Mouse (Mus musculus) midbrain, postnatal 0 days (tissue): Measurements from ENCODE around the gene D630023F18Rik. TPM values are rescaled to one million over a fixed set of nuclear protein-coding genes. Genes with fewer than 3 reads are reported as not detected.

Source experiments
- ATAC-seq: fragments of 200-750 bp; cut with Nextera tagmentation; 2 replicates; pipeline ENCODE4 v1.8.0; 2017; ENCODE audit warnings: moderate number of reproducible peaks, mild to moderate bottlenecking, moderate TSS enrichment, moderate library complexity; ENCODE audit not compliant: low FRiP score
- DNase-seq: peaks from one replicate; pipeline ENCODE4 v3.0.0-alpha.2; 2015; ENCODE audit warnings: low spot score
- H3K27ac ChIP-seq: fragments of 300-500 bp; sonication (generic); 2 replicates; pipeline ENCODE4 v1.5.1; 2014; ENCODE audit warnings: low read depth, mild to moderate bottlenecking, low read length, mixed read lengths
- H3K27me3 ChIP-seq: fragments of 300-500 bp; sonication (generic); 2 replicates; pipeline ENCODE4 v1.6.1; 2014; ENCODE audit warnings: low read length, control low read depth, mixed read lengths; ENCODE audit not compliant: insufficient read depth
- H3K36me3 ChIP-seq: fragments of 300-500 bp; sonication (generic); 2 replicates; pipeline ENCODE4 v1.6.1; 2014; ENCODE audit warnings: low read length, control low read depth, mixed read lengths; ENCODE audit not compliant: insufficient read depth
- H3K4me1 ChIP-seq: fragments of 300-500 bp; sonication (generic); 2 replicates; pipeline ENCODE4 v1.6.1; 2014; ENCODE audit warnings: mild to moderate bottlenecking, control low read depth, antibody characterized with exemption, low read length, mixed read lengths; ENCODE audit not compliant: insufficient read depth
- H3K4me2 ChIP-seq: fragments of 300-500 bp; sonication (generic); 2 replicates; pipeline ENCODE4 v1.6.1; 2014; ENCODE audit warnings: low read depth, mild to moderate bottlenecking, low read length, mixed read lengths; ENCODE audit not compliant: poor library complexity, severe bottlenecking
- H3K4me3 ChIP-seq: fragments of 300-500 bp; sonication (generic); 2 replicates; pipeline ENCODE4 v1.5.1; 2014; ENCODE audit warnings: low read depth, mild to moderate bottlenecking, low read length, moderate library complexity
- H3K9ac ChIP-seq: fragments of 300-500 bp; sonication (generic); replicated peaks from 2 replicates; pipeline ENCODE4 v1.6.1; 2014; ENCODE audit warnings: mild to moderate bottlenecking, low read length, moderate library complexity, mixed read lengths; ENCODE audit not compliant: poor library complexity, severe bottlenecking
- H3K9me3 ChIP-seq: fragments of 300-500 bp; sonication (generic); 2 replicates; pipeline ENCODE4 v1.6.1; 2016; ENCODE audit warnings: low read length, control low read depth
- CTCF ChIP-seq: IDR thresholded peaks from 2 replicates; pipeline ENCODE4 v1.5.1; 2016; ENCODE audit warnings: antibody characterized with exemption, mild to moderate bottlenecking
- WGBS: fragments of 180-500 bp; shearing (Covaris S2); extraction: QIAGEN DNeasy Blood & Tissue Kit; methylation state at CpG from one replicate; pipeline ENCODE4 v1.1.7; 2014; 5-methylcytosine and 5-hydroxymethylcytosine counted together
- polyA plus RNA-seq: library from polyadenylated mRNA; unstranded; fragments of >200 nt; fragmentation: Nextera tagmentation; extraction: Ambion mirVana; gene quantifications from 2 replicates; pipeline ENCODE4 v1.2.1, GENCODE M21; 2015
- total RNA-seq: library from RNA; depleted of rRNA; stranded (reverse); fragments of >200 nt; gene quantifications from 2 replicates; pipeline ENCODE4 v1.2.3, GENCODE M21; 2014; rRNA removed

D630023F18Rik gene
- total and polyA plus RNA-seq, 2 experiments from 2014 or later, result 4.2 to 8.8 TPM

GRCm38 (mm10) chr1:65063352-65063751 is 59.7 kb downstream of the D630023F18Rik start, which contains the start of gene Crygd:
Crygd (minus strand) TSS chr1:65063452.
- Histone ChIP-seq H3K27me3 (no peaks in the 10 kb centered on the region), H3K27ac (no peak within 1 kb of the TSS), H3K4me1 (no peaks in the 10 kb centered on the region), H3K36me3 (no peaks in the 10 kb centered on the region), H3K4me2 (no peak within 1 kb of the TSS), H3K9ac (no peak within 1 kb of the TSS), H3K9me3 (no peaks in the 10 kb centered on the region), H3K4me3 (no peak within 1 kb of the TSS)
- ATAC-seq (no peak), DNase-seq (no peak)
- WGBS, result 72% methylated on average over 8 of the region's 8 CpGs
- no peak for TF ChIP-seq CTCF

Other genes starting within 250 kb of the D630023F18Rik start
- 14.6 and 21.9 TPM in 2 replicates for gene Plekhm3, start 166.4 kb downstream of the D630023F18Rik start, total RNA-seq
- gene Plekhm3, start 166.4 kb downstream of the D630023F18Rik start, polyA plus RNA-seq, result 5.6 and 5.9 TPM in 2 replicates
- not detected in 2 replicates for gene Akr1cl, start 90.5 kb downstream of the D630023F18Rik start, total RNA-seq
- gene Akr1cl, start 90.5 kb downstream of the D630023F18Rik start, polyA plus RNA-seq, result not detected in 2 replicates
- not detected in 2 replicates for gene Cryge, start 72.1 kb downstream of the D630023F18Rik start, total RNA-seq
- gene Cryge, start 72.1 kb downstream of the D630023F18Rik start, polyA plus RNA-seq, result not detected in 2 replicates
- gene Crygd, start 59.8 kb downstream of the D630023F18Rik start, total RNA-seq, result not detected in 2 replicates
- gene Crygd, start 59.8 kb downstream of the D630023F18Rik start, polyA plus RNA-seq, result not detected in 2 replicates
- gene Crygc, start 49.5 kb downstream of the D630023F18Rik start, total RNA-seq, result not detected in 2 replicates
- gene Crygc, start 49.5 kb downstream of the D630023F18Rik start, polyA plus RNA-seq, result not detected in 2 replicates
- gene Crygb, start 40.9 kb downstream of the D630023F18Rik start, total RNA-seq, result not detected in 2 replicates
- gene Crygb, start 40.9 kb downstream of the D630023F18Rik start, polyA plus RNA-seq, result 0.38 and 0.43 TPM in 2 replicates
- 0.90 and 2.8 TPM in 2 replicates for gene Cryga, start 19.8 kb downstream of the D630023F18Rik start, total RNA-seq
- 0.50 and 0.95 TPM in 2 replicates for gene Cryga, start 19.8 kb downstream of the D630023F18Rik start, polyA plus RNA-seq
- 0.47 and 1.3 TPM in 2 replicates for gene Gm28845, start 3.7 kb downstream of the D630023F18Rik start, total RNA-seq
- gene Gm28845, start 3.7 kb downstream of the D630023F18Rik start, polyA plus RNA-seq, result 1.2 and 1.6 TPM in 2 replicates
- gene Idh1, start 63.3 kb upstream of the D630023F18Rik start, total RNA-seq, result 240 and 332 TPM in 2 replicates
- 408 and 416 TPM in 2 replicates for gene Idh1, start 63.3 kb upstream of the D630023F18Rik start, polyA plus RNA-seq
- 30.1 and 39.6 TPM in 2 replicates for gene Pikfyve, start 63.5 kb upstream of the D630023F18Rik start, total RNA-seq
- 7.7 and 10.4 TPM in 2 replicates for gene Pikfyve, start 63.5 kb upstream of the D630023F18Rik start, polyA plus RNA-seq
- gene Pth2r, start 158.8 kb upstream of the D630023F18Rik start, total RNA-seq, result 1.5 and 3.4 TPM in 2 replicates
- 2.1 and 2.3 TPM in 2 replicates for gene Pth2r, start 158.8 kb upstream of the D630023F18Rik start, polyA plus RNA-seq